Mouse (Mus musculus) myocyte (in vitro differentiated cells): Measurements from ENCODE around the gene Ctsl. TPM values are rescaled to one million over a fixed set of nuclear protein-coding genes. Genes with fewer than 3 reads are reported as not detected.

ENCODE experiments used
- H3K27me3 ChIP-seq: one replicate; pipeline ENCODE4 v1.6.1; 2011; ENCODE audit not compliant: control insufficient read depth, insufficient read depth, insufficient read length
- H3K36me3 ChIP-seq: one replicate; pipeline ENCODE4 v1.6.1; 2011; ENCODE audit not compliant: control insufficient read depth, insufficient read depth
- H3K4me2 ChIP-seq: one replicate; pipeline ENCODE4 v1.6.1; 2011; ENCODE audit warnings: low read depth, control low read depth
- H3K4me3 ChIP-seq: one replicate; pipeline ENCODE4 v1.5.1; 2011; ENCODE audit warnings: mild to moderate bottlenecking, control low read depth, moderate library complexity
- H3K79me2 ChIP-seq: one replicate; pipeline ENCODE4 v1.6.1; 2011; ENCODE audit not compliant: control insufficient read depth, insufficient read depth
- H3ac ChIP-seq: one replicate; pipeline ENCODE4 v1.6.1; 2011; ENCODE audit not compliant: control insufficient read depth, insufficient read length
- CEBPB ChIP-seq: IDR thresholded peaks from 2 replicates; pipeline ENCODE4 v1.6.1; 2011; ENCODE audit warnings: mild to moderate bottlenecking, moderate library complexity; ENCODE audit not compliant: poor library complexity, insufficient read depth, severe bottlenecking
- E2F4 ChIP-seq: IDR thresholded peaks from one replicate; pipeline ENCODE4 v1.6.1; 2011; ENCODE audit warnings: mild to moderate bottlenecking, control low read depth, moderate library complexity; ENCODE audit not compliant: insufficient read depth
- MAX ChIP-seq: IDR thresholded peaks from one replicate; pipeline ENCODE4 v1.6.1; 2011; ENCODE audit warnings: low read depth, mild to moderate bottlenecking, control low read depth
- MYOD1 ChIP-seq, 3 experiments: IDR thresholded peaks; one replicate each; pipeline ENCODE4 v1.6.1; 2011; ENCODE audit warnings: control low read depth in 2 of 3, low read depth in 2 of 3, mild to moderate bottlenecking in 2 of 3, moderate library complexity in 1 of 3; ENCODE audit not compliant: insufficient read length in 2 of 3, control insufficient read depth in 1 of 3
- MYOG ChIP-seq, 3 experiments: IDR thresholded peaks; one replicate each; pipeline ENCODE4 v1.6.1; 2011; ENCODE audit warnings: control low read depth in 2 of 3, low read depth in 2 of 3, mild to moderate bottlenecking in 2 of 3; ENCODE audit not compliant: insufficient read length in 2 of 3, control insufficient read depth in 1 of 3, insufficient read depth in 1 of 3
- POLR2A ChIP-seq: IDR thresholded peaks from one replicate; pipeline ENCODE4 v1.6.1; 2011; ENCODE audit warnings: low read depth, mild to moderate bottlenecking, control low read depth, moderate library complexity; ENCODE audit not compliant: insufficient read length
- POLR2AphosphoS2 ChIP-seq: IDR thresholded peaks from one replicate; pipeline ENCODE4 v1.6.1; 2011; ENCODE audit warnings: low read depth, control low read depth; ENCODE audit not compliant: insufficient read length
- REST ChIP-seq: IDR thresholded peaks from one replicate; pipeline ENCODE4 v1.6.1; 2011; ENCODE audit warnings: mild to moderate bottlenecking, control low read depth, moderate library complexity; ENCODE audit not compliant: insufficient read depth, insufficient read length
- SRF ChIP-seq: IDR thresholded peaks from one replicate; pipeline ENCODE4 v1.6.1; 2011; ENCODE audit warnings: low read depth; ENCODE audit not compliant: control insufficient read depth, insufficient read length
- TCF12 ChIP-seq: IDR thresholded peaks from one replicate; pipeline ENCODE4 v1.6.1; 2011; ENCODE audit warnings: mild to moderate bottlenecking, control low read depth; ENCODE audit not compliant: poor library complexity, insufficient read depth, severe bottlenecking
- TCF3 ChIP-seq: IDR thresholded peaks from one replicate; pipeline ENCODE4 v1.6.1; 2011; ENCODE audit warnings: low read depth, control low read depth; ENCODE audit not compliant: insufficient read length
- USF1 ChIP-seq: IDR thresholded peaks from one replicate; pipeline ENCODE4 v1.6.1; 2011; ENCODE audit warnings: low read depth, mild to moderate bottlenecking, control low read depth, moderate library complexity
- polyA plus RNA-seq: library from polyadenylated mRNA; unstranded; fragments of >200 nt; fragmentation: generic; extraction: Trizol; gene quantifications from one replicate; pipeline ENCODE4 v1.2.1, GENCODE M21; 2012; ENCODE audit warnings: missing spikeins

The Ctsl gene
- polyA plus RNA-seq, 1 experiment = 778 TPM

GRCm38 (mm10) chr13:64312024-64312915 is 58.4 kb downstream of the Ctsl start, which contains the start of gene Aaed1:
TSS of gene Aaed1 (minus strand) at chr13:64312710.
- TF ChIP-seq USF1 (no peak), MAX (no peak), POLR2A (peak; percentile 82), MYOD1 (IDR thresholded peaks at IDR 0.05; ENCODE audit: control insufficient read depth in 1 of 3, insufficient read length in 2 of 3, low read depth in 2 of 3) (no peak), MYOG (IDR thresholded peaks at IDR 0.05; ENCODE audit: control insufficient read depth in 1 of 3, insufficient read depth in 1 of 3, insufficient read length in 2 of 3, low read depth in 2 of 3) (no peak), CEBPB (peak; percentile 90)
- peak within 1 kb of the TSS; percentile 65 for H3ac ChIP-seq

GRCm38 (mm10) chr13:64311266-64311665 is 59.4 kb downstream of the Ctsl start:
- Histone ChIP-seq H3K79me2 (peaks cover 9% of the 10 kb centered on the region), H3K27me3 (no peaks in the 10 kb centered on the region), H3K4me3 (peak overlapping the region; percentile 71), H3ac (no peak overlapping the region), H3K36me3 (no peaks in the 10 kb centered on the region), H3K4me2 (peak overlapping the region; percentile 62)
- TF ChIP-seq MYOD1 (IDR thresholded peaks at IDR 0.05; ENCODE audit: control insufficient read depth in 1 of 3, insufficient read length in 2 of 3, low read depth in 2 of 3) (no peak), MYOG (IDR thresholded peaks at IDR 0.05; ENCODE audit: control insufficient read depth in 1 of 3, insufficient read depth in 1 of 3, insufficient read length in 2 of 3, low read depth in 2 of 3) (no peak), SRF (no peak), POLR2A (no peak), MAX (no peak), POLR2AphosphoS2 (no peak), USF1 (no peak), CEBPB (no peak)

More at GRCm38 (mm10) chr13:64312024-64312915, 58.4 kb downstream of the Ctsl start, which contains the start of gene Aaed1:
- Histone ChIP-seq H3K27me3 (no peaks in the 10 kb centered on the region), H3K79me2 (peaks cover 9% of the 10 kb centered on the region), H3K4me3 (peak within 1 kb of the TSS; percentile 71), H3K4me2 (peak within 1 kb of the TSS; percentile 78), H3K36me3 (no peaks in the 10 kb centered on the region)

GRCm38 (mm10) chr13:64310585-64310984 is 60.1 kb downstream of the Ctsl start:
- no peaks in the 10 kb centered on the region for H3K36me3 ChIP-seq
- H3K79me2 ChIP-seq = peaks cover 9% of the 10 kb centered on the region
- H3K4me2 ChIP-seq = peak overlapping the region; percentile 62
- H3K4me3 ChIP-seq = peak overlapping the region; percentile 71
- TF ChIP-seq SRF (no peak), E2F4 (no peak), TCF12 (no peak), MAX (no peak), POLR2AphosphoS2 (no peak), POLR2A (no peak)
- H3ac ChIP-seq = no peak overlapping the region
- no peaks in the 10 kb centered on the region for H3K27me3 ChIP-seq

GRCm38 (mm10) chr13:64309842-64310241 is 60.8 kb downstream of the Ctsl start:
- no peak for TF ChIP-seq CEBPB
- TF ChIP-seq TCF12 = no peak
- no peak for TF ChIP-seq USF1
- TF ChIP-seq MYOG (IDR thresholded peaks at IDR 0.05; ENCODE audit: control insufficient read depth in 1 of 3, insufficient read depth in 1 of 3, insufficient read length in 2 of 3, low read depth in 2 of 3) = no peak
- TF ChIP-seq MAX = no peak
- TF ChIP-seq TCF3 = no peak
- no peak for TF ChIP-seq REST
- TF ChIP-seq E2F4 = no peak
- TF ChIP-seq POLR2AphosphoS2 = no peak
- TF ChIP-seq POLR2A = no peak
- TF ChIP-seq MYOD1 (IDR thresholded peaks at IDR 0.05; ENCODE audit: control insufficient read depth in 1 of 3, insufficient read length in 2 of 3, low read depth in 2 of 3) = no peak
- no peak for TF ChIP-seq SRF
- Histone ChIP-seq H3K27me3 (no peaks in the 10 kb centered on the region), H3K4me2 (no peak overlapping the region), H3K36me3 (no peaks in the 10 kb centered on the region), H3K4me3 (no peak overlapping the region), H3K79me2 (peaks cover 9% of the 10 kb centered on the region), H3ac (no peak overlapping the region)

Other genes with a start within 250 kb of the Ctsl start
- 2.5 TPM for gene Slc35d2, start 241.5 kb downstream of the Ctsl start, polyA plus RNA-seq
- 3.0 TPM for gene Zfp367, start 217.7 kb downstream of the Ctsl start, polyA plus RNA-seq
- 32.5 TPM for gene Habp4, start 209.1 kb downstream of the Ctsl start, polyA plus RNA-seq
- 4.4 TPM for gene Cdc14b, start 95.6 kb downstream of the Ctsl start, polyA plus RNA-seq
- 12.1 TPM for gene Aaed1, start 58.2 kb downstream of the Ctsl start, polyA plus RNA-seq
- 11.4 TPM for gene Cdk20, start 61.4 kb upstream of the Ctsl start, polyA plus RNA-seq
- not detected for gene Fam240b, start 126.9 kb upstream of the Ctsl start, polyA plus RNA-seq